Mouse (Mus musculus): ENCODE measurements around the gene Wipi1.
"Not testable (repeated sequence)": the region's sequence is repeated elsewhere in the genome, so short reads cannot be mapped to it uniquely, and the experiment has no call there.

The Wipi1 gene

GRCm38 (mm10) chr11:109619055-109619454 is 7.3 kb upstream of the Wipi1 start:
- not testable (repeated sequence) for DNase-seq (ENCODE audit: low spot score)

DNA sequence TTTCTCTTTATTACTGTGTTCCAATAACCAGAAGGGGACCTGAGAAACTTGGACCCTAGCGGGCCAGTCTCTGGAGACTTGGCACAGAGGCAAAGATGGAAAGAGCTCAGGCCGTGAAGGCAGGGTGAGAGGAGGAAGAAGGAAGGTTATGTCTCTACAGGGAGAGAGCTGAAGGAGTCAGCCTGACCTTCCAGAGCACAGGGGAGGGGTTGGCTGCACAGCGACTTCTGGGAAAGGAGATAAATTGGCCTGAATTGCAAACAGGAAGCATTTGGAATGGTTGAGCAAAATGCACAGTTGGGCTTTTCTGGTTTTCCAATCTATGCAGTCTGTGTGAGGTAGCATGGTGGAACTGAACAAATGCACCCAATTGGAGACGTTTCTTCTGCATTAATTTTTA is 5.0 kb upstream of the Wipi1 start:
- no peak for DNase-seq (ENCODE audit: low spot score)

DNA sequence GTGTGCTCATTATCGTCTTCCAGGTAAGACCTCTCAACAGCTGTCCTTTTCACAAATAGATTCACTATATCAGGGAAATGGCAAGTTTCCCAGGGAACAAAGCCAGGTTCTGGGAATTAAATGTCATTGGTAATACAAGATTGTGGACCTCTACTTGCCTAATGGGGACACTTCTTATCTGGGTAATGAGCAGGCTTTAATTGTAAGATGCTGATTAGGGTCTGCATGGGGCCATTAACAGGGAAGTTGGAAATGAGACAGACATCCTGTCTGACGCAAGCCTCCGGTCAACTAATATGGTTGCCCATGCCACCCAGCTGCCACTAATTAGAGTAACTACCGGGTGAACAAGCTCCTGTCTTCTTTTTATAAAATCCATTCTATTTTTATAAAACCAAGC is 4.6 kb upstream of the Wipi1 start:
- no peak for DNase-seq (ENCODE audit: low spot score)

- DNase-seq (ENCODE audit: low spot score), result no peak
These were observed 3.5 kb upstream of the Wipi1 start for GRCm38 (mm10) chr11:109615286-109615685.

DNA sequence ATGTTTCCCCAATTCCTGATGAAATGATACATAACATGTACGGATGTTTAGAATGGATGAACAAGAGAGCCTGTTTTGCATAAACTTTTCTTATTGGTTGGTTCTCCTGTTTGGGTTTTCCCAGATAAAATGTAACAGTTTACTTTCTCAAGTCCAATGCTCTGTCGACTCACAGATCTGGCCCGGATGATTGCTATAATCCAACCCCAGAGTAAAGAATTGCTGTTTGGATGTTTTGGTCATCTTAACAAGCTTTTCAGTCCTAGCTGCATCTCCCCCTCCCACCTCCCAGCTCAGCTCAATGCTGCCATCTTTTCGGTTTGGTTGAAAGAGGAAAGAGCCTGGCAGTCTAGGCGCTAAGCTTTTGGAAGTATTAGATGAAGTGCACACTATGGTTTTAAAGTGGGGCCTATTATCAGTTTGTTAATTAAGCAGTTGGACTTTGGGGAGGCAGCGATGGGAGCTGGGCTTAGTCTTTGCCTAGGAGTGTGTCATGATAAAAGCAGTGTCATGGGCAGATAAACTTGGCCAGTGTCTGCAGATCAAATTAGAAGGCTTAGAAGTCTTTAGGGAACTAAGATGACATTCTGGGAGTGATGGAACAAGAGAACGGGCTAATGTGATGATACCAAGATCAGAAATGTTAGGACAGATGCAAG is 1.2 kb upstream of the Wipi1 start:
- no peak for DNase-seq (ENCODE audit: low spot score)

DNA sequence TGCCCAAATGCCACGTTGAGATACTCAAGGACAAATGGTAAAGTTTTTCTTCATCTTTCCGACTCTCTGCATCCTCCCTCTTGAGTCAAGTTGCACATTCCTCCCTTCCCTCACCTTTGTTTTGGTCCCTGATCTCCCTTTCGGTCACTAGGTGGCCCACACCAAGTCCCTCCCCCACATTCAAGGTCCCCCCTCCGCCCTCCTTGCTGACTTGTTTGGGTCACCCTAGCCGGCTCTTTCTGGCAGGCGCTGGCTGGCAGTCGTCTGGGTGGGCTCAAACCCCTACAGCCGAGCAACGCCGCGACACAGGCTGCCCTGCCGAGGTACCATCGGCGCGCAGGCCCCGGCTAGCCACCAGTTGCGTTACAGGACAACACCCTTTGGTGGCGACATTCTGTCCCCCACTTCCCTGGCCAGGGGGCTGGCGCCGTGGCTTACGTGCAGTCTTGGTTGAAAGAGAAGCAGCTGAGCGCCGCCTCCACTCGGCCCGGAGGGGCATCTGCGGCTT is 918 bp downstream of the Wipi1 start:
- DNase-seq (ENCODE audit: low spot score), result no peak

GRCm38 (mm10) chr11:109610046-109610794 is 1.5 kb downstream of the Wipi1 start:
- no peak for DNase-seq (ENCODE audit: low spot score)

DNA sequence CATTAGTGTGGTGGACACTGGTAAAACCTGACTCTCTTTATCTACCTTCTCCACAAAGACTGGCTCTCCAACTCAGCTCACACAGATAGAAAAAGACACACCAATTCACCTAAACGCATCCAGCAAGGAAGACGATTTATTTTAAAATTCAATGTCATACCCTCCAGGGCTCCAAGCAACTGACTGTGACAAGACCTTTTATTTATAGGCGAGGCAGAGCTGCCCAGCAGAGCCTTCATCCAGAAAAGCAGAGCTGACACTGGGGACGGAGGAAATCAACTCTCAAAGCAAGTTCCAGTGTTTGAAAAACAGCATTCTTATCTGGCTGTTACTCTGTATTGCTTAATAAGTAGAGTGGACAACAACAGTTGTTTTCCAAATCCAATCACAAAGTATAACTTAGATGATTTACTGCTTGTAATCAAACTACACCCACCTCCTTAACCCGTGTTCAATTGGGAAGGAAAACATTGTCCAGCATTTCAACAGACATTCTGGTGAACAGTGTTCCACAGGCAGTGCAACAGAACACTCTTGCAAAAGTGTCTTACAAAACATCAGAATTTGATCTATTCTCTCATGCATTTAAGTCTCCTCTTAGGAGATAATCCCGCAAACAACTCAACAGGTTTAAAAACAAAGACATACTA is 2.7 kb downstream of the Wipi1 start:
- DNase-seq (ENCODE audit: low spot score), result no peak

DNA sequence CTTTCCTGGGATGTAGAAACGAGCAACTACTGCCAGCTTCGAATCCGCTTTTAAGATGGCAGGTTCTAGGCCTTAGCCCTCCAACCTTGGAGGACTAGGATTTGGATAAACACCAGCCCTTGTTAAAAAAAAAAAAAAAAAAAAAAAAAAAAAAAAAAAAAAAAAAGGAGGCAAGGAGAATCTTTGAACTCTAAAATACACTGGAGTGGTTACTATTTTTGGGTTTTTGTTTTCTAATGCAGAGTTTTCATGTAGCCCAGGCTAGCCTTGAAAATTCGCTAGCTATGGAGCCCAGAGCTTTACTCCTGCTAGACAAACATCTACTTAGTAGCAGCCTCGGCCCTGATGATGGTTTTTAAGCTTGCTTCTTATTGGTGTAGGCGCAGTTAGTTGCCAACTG is 4.2 kb downstream of the Wipi1 start:
- no peak for DNase-seq (ENCODE audit: low spot score)

DNA sequence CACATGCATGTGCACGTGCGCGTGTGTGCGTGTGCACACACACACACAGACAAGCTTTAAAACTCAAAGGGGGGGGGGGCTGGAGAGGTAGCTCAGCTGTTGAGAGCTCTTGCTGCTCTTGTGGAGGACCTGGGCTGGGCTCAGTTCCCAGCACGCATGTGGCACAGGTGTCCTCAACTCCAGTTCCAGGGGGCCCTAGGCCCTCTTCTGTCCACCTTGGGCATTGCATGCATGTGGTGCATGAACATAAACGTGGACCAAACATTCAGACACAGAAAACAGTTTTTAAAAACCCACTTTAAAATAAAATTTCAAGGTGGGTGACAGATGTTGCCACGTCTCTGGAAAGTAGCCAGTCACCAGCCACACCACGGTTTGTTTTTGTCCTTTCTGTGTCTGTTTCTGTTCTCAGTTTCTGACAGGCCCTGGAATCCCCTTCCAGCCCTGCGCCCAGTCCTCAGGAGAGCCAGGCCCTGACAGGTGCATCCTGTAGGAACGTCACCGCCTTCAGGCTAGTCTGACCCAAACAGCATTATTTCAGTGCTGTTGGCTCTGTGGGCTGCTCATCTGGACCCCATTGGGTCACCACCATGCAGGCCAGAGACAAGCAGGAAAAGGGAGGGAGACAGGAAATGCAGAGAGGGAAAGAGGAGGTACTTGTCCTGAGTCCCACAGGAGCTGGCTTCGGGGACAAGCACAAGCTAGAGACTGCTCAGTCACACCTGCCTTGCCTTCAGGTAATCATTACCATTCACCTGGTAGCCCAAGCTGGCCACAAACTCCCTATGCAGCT is 12.8 kb downstream of the Wipi1 start:
- no peak for DNase-seq (ENCODE audit: low spot score)

- no peak for DNase-seq (ENCODE audit: low spot score)
These were observed 17.0 kb downstream of the Wipi1 start for GRCm38 (mm10) chr11:109594761-109595160.

DNA sequence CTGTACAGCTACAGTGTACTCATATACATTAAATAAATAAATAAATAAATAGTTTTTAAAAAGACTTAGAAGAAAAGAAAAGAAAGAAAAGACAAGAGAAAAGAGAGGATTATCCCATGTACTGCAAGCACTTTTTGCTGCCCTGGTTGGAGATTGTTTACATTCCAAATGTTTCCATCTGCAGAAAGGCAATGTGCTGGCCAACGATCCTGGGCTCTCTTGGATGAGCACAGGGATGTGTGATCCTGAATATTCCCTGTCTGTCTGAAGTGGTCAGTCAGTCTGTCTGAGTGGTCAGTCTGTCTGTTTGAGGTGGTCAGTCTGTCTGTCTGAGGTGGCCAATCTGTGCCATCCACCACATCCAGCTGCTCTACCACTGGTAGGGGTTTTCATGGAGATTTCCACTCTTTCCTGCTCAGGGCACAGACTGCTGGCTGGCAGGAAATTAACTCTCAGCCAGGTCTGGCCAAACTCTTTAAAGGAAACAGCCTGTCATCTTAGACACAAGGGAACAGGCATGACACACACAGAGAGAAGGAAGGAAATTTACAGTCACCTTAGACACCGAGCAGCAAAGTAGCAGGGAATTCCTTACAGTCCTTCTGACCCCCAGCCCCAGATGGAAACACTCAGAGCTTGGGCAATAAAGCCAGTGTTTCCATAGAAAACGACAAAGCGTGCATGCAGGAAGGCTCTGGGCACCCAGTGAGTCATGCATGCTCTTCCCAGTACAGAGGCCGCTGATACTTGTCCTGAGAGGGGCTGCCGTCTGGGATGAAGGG is 18.4 kb downstream of the Wipi1 start:
- DNase-seq (ENCODE audit: low spot score), result no peak

DNA sequence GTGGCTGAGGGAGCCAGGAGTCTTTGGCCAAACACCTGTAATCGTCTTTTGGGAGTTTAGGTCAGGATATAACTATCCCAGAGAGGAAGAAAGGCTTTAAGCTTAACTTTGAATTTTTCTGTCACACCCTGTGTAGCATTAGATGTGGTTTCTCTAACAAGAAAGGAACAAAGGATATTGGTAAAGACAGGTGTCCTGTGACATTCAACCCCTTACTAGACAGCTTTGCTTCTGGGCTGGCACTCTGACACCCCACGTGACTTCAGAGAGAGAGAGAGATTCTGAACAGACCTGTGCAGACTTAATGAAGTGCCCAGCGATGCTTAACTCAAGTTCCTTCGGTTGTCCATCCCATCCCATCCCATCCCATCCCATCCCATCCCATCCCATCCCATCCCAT is 20.3 kb downstream of the Wipi1 start:
- DNase-seq (ENCODE audit: low spot score), result no peak

DNA sequence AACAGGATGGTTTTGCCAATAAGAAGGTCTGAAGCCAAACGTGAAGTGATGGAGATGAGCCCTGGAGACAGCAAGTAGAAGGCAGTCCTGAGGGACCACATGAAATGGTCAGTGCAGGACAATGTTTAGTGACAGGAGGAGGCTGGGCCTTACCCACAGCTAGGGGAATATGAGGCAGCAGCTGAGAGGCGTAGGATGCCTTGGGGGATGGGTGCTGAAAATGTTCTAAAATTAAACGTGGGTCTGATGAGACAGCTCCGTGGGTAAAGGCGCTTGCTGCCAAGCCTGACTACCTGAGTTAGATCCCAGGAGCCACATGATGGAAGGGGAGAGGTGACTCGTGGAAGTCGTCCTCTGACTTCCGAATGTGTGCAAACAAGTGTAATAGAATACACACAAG is 21.8 kb downstream of the Wipi1 start:
- DNase-seq (ENCODE audit: low spot score), result no peak

- DNase-seq (ENCODE audit: low spot score), result no peak
These were observed 24.0 kb downstream of the Wipi1 start for GRCm38 (mm10) chr11:109587638-109588374.

GRCm38 (mm10) chr11:109587019-109587418 is 24.7 kb downstream of the Wipi1 start:
- DNase-seq (ENCODE audit: low spot score), result no peak

DNA sequence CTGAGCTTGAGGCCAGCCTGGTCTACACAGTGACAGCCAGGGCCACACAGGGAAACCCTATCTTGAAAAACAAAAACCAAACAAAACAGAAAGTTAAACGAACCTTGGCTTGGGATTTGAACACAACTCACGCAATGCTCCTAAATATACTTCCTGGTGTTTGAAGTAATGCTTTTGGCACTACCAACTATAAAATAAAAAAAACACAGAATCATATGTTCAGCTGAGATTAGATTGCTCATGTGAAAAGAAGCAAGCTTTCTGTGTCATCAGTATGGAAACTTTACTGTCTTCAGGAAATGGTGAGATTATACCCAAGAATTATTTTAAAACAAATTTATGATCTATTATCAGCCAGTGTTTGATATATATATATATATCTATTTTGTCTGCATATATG is 25.3 kb downstream of the Wipi1 start:
- DNase-seq (ENCODE audit: low spot score), result no peak

GRCm38 (mm10) chr11:109584843-109585713 is 26.7 kb downstream of the Wipi1 start:
- DNase-seq (ENCODE audit: low spot score), result no peak

DNA sequence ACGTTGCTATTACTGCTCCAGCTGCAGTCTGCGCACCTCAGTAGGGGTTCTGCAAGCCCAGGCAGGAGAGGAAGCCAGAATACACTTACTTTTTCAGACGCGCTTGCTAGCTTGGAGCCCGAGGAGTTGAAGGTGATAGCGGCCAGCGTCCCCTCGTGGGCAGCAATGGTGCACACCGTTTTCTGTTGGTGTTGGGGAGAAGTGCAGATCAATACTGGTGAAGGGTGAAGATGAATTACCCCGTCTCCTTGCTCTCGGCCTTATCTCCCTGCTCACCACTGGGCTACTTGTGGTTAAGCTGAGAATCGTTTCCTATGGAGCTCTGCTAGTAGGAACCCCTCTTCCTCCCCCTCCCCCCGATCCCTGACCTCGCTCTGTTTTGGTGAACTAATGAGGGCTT is 27.8 kb downstream of the Wipi1 start:
- DNase-seq (ENCODE audit: low spot score), result no peak

DNA sequence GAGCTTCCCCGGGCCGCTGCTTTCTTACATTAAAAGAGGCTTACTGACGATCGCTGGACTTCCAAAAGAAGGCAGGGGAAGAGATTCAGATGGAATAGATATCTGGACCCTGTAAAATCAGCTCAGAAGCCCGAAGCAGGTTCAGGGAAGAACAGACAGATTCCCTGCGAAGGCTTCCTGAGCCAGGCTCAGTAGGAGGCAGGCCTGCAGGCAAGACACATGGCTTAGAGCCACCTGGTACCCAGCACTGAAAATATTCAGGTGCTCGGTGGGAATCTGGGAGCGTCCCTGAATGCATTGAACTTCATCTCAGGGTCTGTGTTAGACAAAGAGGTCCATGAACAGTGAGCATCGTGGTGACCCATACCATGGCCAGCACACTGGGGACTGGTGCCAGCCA is 31.8 kb downstream of the Wipi1 start:
- DNase-seq (ENCODE audit: low spot score), result no peak

Data from urinary bladder, postnatal 10 days (tissue).